Mouse (Mus musculus) CH12.LX (cell line): Measurements from ENCODE around the gene Il13ra1. TPM values are rescaled to one million over a fixed set of nuclear protein-coding genes. Genes with fewer than 3 reads are reported as not detected.

ENCODE experiments used
- DNase-seq: peaks from one replicate; pipeline ENCODE4 v3.0.0-alpha.2; 2013; ENCODE audit errors: extremely low read depth
- H3K27ac ChIP-seq: 2 replicates; pipeline ENCODE4 v1.5.1; 2012; ENCODE audit warnings: low read depth, mild to moderate bottlenecking, control low read depth, moderate library complexity; ENCODE audit not compliant: insufficient read depth
- H3K27me3 ChIP-seq: replicated peaks from 2 replicates; pipeline ENCODE3; 2012; ENCODE audit warnings: inconsistent platforms
- H3K36me3 ChIP-seq, 2 experiments: replicated peaks in 1 of 2; 2 replicates each; pipeline versions ENCODE3 to v1.6.1; 2012; ENCODE audit warnings: inconsistent platforms in 1 of 2, low read length in 1 of 2, mild to moderate bottlenecking in 1 of 2, mixed read lengths in 1 of 2, moderate library complexity in 1 of 2; ENCODE audit not compliant: control insufficient read depth in 1 of 2, insufficient read depth in 1 of 2
- H3K4me1 ChIP-seq, 2 experiments: 2 replicates each; pipeline ENCODE4 v1.6.1; 2012; ENCODE audit warnings: inconsistent platforms in 1 of 2, moderate library complexity in 1 of 2; ENCODE audit not compliant: insufficient read depth in 2 of 2, control insufficient read depth in 1 of 2
- H3K4me2 ChIP-seq: 2 replicates; pipeline ENCODE4 v1.6.1; 2012; ENCODE audit warnings: low read depth, mild to moderate bottlenecking, control low read depth; ENCODE audit not compliant: poor library complexity, insufficient read depth, severe bottlenecking
- H3K4me3 ChIP-seq, 3 experiments: fragments of 150-350 bp in 1 of 3; sonication (generic) in 1 of 3; replicated peaks in 1 of 3; 2 replicates each; pipeline versions ENCODE3 to v1.5.1; 2011 to 2012; ENCODE audit warnings: low read depth in 2 of 3, low read length in 2 of 3, mild to moderate bottlenecking in 2 of 3, moderate library complexity in 2 of 3, control low read depth in 1 of 3, improper control_type of control experiment in 1 of 3, inconsistent platforms in 1 of 3, mixed read lengths in 1 of 3; ENCODE audit not compliant: poor library complexity in 1 of 3
- H3K79me2 ChIP-seq: replicated peaks from 2 replicates; pipeline ENCODE4 v1.6.1; 2012; ENCODE audit warnings: mild to moderate bottlenecking, moderate library complexity; ENCODE audit not compliant: control insufficient read depth, poor library complexity, insufficient read depth, severe bottlenecking; ENCODE audit errors: extremely low read depth
- H3K9ac ChIP-seq: 2 replicates; pipeline ENCODE4 v1.6.1; 2012; ENCODE audit warnings: low read depth, mild to moderate bottlenecking, control low read depth, moderate library complexity; ENCODE audit not compliant: insufficient read depth
- H3K9me3 ChIP-seq: replicated peaks from 2 replicates; pipeline ENCODE3; 2012; ENCODE audit warnings: low read length, inconsistent platforms, mixed read lengths
- BHLHE40 ChIP-seq: IDR thresholded peaks from 2 replicates; pipeline ENCODE4 v1.6.1; 2011; ENCODE audit warnings: mild to moderate bottlenecking, low read depth, low read length, improper control_type of control experiment
- CHD1 ChIP-seq: IDR thresholded peaks from 2 replicates; pipeline ENCODE4 v1.6.1; 2012; ENCODE audit warnings: low read depth, low read length, improper control_type of control experiment, inconsistent platforms
- CHD2 ChIP-seq: IDR thresholded peaks from 2 replicates; pipeline ENCODE4 v1.6.1; 2011; ENCODE audit warnings: low read length, improper control_type of control experiment
- CTCF ChIP-seq, 2 experiments: IDR thresholded peaks in 1 of 2; conservative IDR thresholded peaks in 1 of 2; 2 replicates each; pipeline ENCODE4 v1.5.1; 2011 to 2012; ENCODE audit warnings: low read depth in 2 of 2, low read length in 2 of 2, improper control_type of control experiment in 1 of 2, inconsistent platforms in 1 of 2, mild to moderate bottlenecking in 1 of 2, moderate library complexity in 1 of 2
- E2F4 ChIP-seq: IDR thresholded peaks from 2 replicates; pipeline ENCODE4 v1.6.1; 2011; ENCODE audit warnings: low read depth, low read length, improper control_type of control experiment; ENCODE audit not compliant: insufficient replicate concordance
- GABPA ChIP-seq: IDR thresholded peaks from 2 replicates; pipeline ENCODE4 v1.6.1; 2012; ENCODE audit warnings: low read depth, low read length, improper control_type of control experiment, inconsistent platforms; ENCODE audit not compliant: insufficient replicate concordance
- HCFC1 ChIP-seq: IDR thresholded peaks from 2 replicates; pipeline ENCODE4 v1.6.1; 2012; ENCODE audit warnings: low read depth, mild to moderate bottlenecking, inconsistent platforms, low read length, improper control_type of control experiment
- IRF4 ChIP-seq: IDR thresholded peaks from 2 replicates; pipeline ENCODE4 v1.6.1; 2014; ENCODE audit warnings: low read depth, mild to moderate bottlenecking, inconsistent platforms, low read length, improper control_type of control experiment
- JUN ChIP-seq: IDR thresholded peaks from 2 replicates; pipeline ENCODE4 v1.6.1; 2011; ENCODE audit warnings: low read depth, mild to moderate bottlenecking, low read length, improper control_type of control experiment, moderate library complexity; ENCODE audit not compliant: insufficient read depth
- MAX ChIP-seq: IDR thresholded peaks from 2 replicates; pipeline ENCODE4 v1.6.1; 2011; ENCODE audit warnings: low read length, improper control_type of control experiment
- MAZ ChIP-seq: IDR thresholded peaks from 2 replicates; pipeline ENCODE4 v1.6.1; 2012; ENCODE audit warnings: low read depth, mild to moderate bottlenecking, inconsistent platforms, low read length, improper control_type of control experiment, moderate library complexity
- MXI1 ChIP-seq: IDR thresholded peaks from 2 replicates; pipeline ENCODE4 v1.6.1; 2011; ENCODE audit warnings: mild to moderate bottlenecking, low read depth, low read length, improper control_type of control experiment
- MYC ChIP-seq: IDR thresholded peaks from 2 replicates; pipeline ENCODE4 v1.6.1; 2011; ENCODE audit warnings: low read depth, mild to moderate bottlenecking, improper control_type of control experiment, low read length
- NELFE ChIP-seq: IDR thresholded peaks from 2 replicates; pipeline ENCODE4 v1.6.1; 2011; ENCODE audit warnings: low read depth, low read length, improper control_type of control experiment
- NRF1 ChIP-seq: IDR thresholded peaks from 2 replicates; pipeline ENCODE4 v1.6.1; 2014; ENCODE audit warnings: low read depth, mild to moderate bottlenecking, inconsistent platforms, low read length, improper control_type of control experiment, moderate library complexity
- PAX5 ChIP-seq: IDR thresholded peaks from 2 replicates; pipeline ENCODE4 v1.6.1; 2012; ENCODE audit warnings: low read length, inconsistent platforms, mixed read lengths
- POLR2A ChIP-seq: IDR thresholded peaks from 2 replicates; pipeline ENCODE4 v1.6.1; 2011; ENCODE audit warnings: low read depth, mild to moderate bottlenecking, improper control_type of control experiment, low read length
- POLR2AphosphoS2 ChIP-seq: IDR thresholded peaks from 2 replicates; pipeline ENCODE4 v1.6.1; 2011; ENCODE audit warnings: low read depth, low read length, improper control_type of control experiment
- RAD21 ChIP-seq: IDR thresholded peaks from 2 replicates; pipeline ENCODE4 v1.6.1; 2011; ENCODE audit warnings: low read depth, mild to moderate bottlenecking, low read length, improper control_type of control experiment, moderate library complexity
- SIN3A ChIP-seq: IDR thresholded peaks from 2 replicates; pipeline ENCODE4 v1.6.1; 2012; ENCODE audit warnings: low read length, improper control_type of control experiment, inconsistent platforms
- SMC3 ChIP-seq: IDR thresholded peaks from 2 replicates; pipeline ENCODE4 v1.6.1; 2011; ENCODE audit warnings: low read depth, low read length, improper control_type of control experiment
- UBTF ChIP-seq: IDR thresholded peaks from 2 replicates; pipeline ENCODE4 v1.6.1; 2012; ENCODE audit warnings: low read depth, mild to moderate bottlenecking, inconsistent platforms, low read length, improper control_type of control experiment, moderate library complexity
- USF2 ChIP-seq: conservative IDR thresholded peaks from 2 replicates; pipeline ENCODE4 v1.6.1; 2011; ENCODE audit warnings: low read depth, low read length, improper control_type of control experiment
- ZC3H11A ChIP-seq: IDR thresholded peaks from 2 replicates; pipeline ENCODE4 v1.6.1; 2012; ENCODE audit warnings: low read depth, mild to moderate bottlenecking, inconsistent platforms, low read length, improper control_type of control experiment
- ZKSCAN1 ChIP-seq: IDR thresholded peaks from 2 replicates; pipeline ENCODE4 v1.6.1; 2012; ENCODE audit warnings: low read depth, inconsistent platforms, low read length, improper control_type of control experiment, borderline replicate concordance
- ZMIZ1 ChIP-seq: IDR thresholded peaks from 2 replicates; pipeline ENCODE4 v1.6.1; 2012; ENCODE audit warnings: low read depth, mild to moderate bottlenecking, inconsistent platforms, low read length, improper control_type of control experiment
- ZNF384 ChIP-seq: IDR thresholded peaks from 2 replicates; pipeline ENCODE4 v1.6.1; 2012; ENCODE audit warnings: low read depth, low read length, improper control_type of control experiment, inconsistent platforms
- dilution Hi-C: fragments of 300-500 bp; cut with MboI; formaldehyde crosslinking; loops from 2 replicates; pipeline ENCODE4 v1.14.3; 2020; ENCODE audit warnings: low sequenced_read_pairs; ENCODE audit not compliant: extremely low pct_unique_long_range_greater_than_20kb, extremely low pct_ligation_motif_present
- in situ Hi-C: fragments of 300-500 bp; cut with MboI; formaldehyde crosslinking; loops from 3 replicates; pipeline ENCODE4 v1.14.3; 2019; ENCODE audit warnings: low sequenced_read_pairs, low pct_ligation_motif_present, low pct_unique_long_range_greater_than_20kb, mixed read lengths
- polyA plus RNA-seq: library from polyadenylated mRNA; unstranded; fragments of >175 nt; gene quantifications from 2 replicates; pipeline ENCODE4 v1.2.1, GENCODE M21; 2012; ENCODE audit warnings: low read depth; ENCODE audit not compliant: insufficient read length
- total RNA-seq, 2 experiments: library from RNA; depleted of rRNA; stranded (reverse); fragments of 300-350 nt in 1 of 2; fragments of >200 nt in 1 of 2; gene quantifications; 2 replicates each; pipeline ENCODE4 v1.2.3; 2012 to 2014

The Il13ra1 gene
- total and polyA plus RNA-seq, 3 experiments = 0.21 to 1.6 (median 0.59) TPM

DNA sequence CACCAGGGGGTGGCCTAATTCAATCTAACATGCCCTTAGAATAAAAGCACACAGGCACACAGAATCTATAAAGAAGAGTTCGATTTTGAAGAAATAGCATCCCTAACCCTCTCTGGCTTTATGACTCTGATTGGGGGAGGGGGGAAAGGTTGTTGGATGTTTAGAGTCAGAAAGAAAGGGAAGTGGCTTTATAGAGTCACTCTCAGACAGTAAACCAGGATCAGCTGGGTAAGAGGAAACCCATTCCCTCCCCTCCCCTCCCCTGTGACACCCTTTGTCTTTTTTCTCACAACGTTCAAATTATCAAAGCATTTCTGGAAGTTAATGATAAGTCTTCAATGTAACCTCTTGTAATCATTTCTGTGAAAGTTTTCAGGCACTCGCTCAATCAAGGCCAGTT, 3.3 kb upstream of the Il13ra1 start:
- H3K4me2 ChIP-seq = no peak overlapping the region
- dilution Hi-C loops = no loop called here
- H3K4me3 ChIP-seq = no peak overlapping the region
- no peaks in the 10 kb centered on the region for H3K79me2 ChIP-seq
- peaks cover 2% of the 10 kb centered on the region for H3K9me3 ChIP-seq
- in situ Hi-C loops = no loop called here
- peaks cover 0 to 11% of the 10 kb centered on the region in 2 experiments for H3K36me3 ChIP-seq
- TF ChIP-seq POLR2AphosphoS2 = no peak
- TF ChIP-seq CHD2 = no peak
- no peak for TF ChIP-seq ZC3H11A
- no peak for TF ChIP-seq CHD1
- TF ChIP-seq ZMIZ1 = no peak
- TF ChIP-seq IRF4 = no peak
- no peak for TF ChIP-seq PAX5
- no peak for TF ChIP-seq ZKSCAN1
- no peak for TF ChIP-seq ZNF384
- no peak for TF ChIP-seq SIN3A
- TF ChIP-seq RAD21 = no peak
- no peak for TF ChIP-seq NRF1
- no peak for TF ChIP-seq POLR2A
- no peak for TF ChIP-seq MAZ
- no peak for TF ChIP-seq UBTF
- no peak for TF ChIP-seq GABPA
- no peak for TF ChIP-seq USF2
- TF ChIP-seq HCFC1 = no peak
- no peak for TF ChIP-seq JUN
- no peak for TF ChIP-seq NELFE
- no peak for DNase-seq
- H3K27ac ChIP-seq = no peak overlapping the region
- peaks cover 3 to 29% of the 10 kb centered on the region in 2 experiments; a peak in 2 of 4 replicates for H3K4me1 ChIP-seq
- H3K9ac ChIP-seq = no peak overlapping the region
- H3K27me3 ChIP-seq = no peaks in the 10 kb centered on the region

DNA sequence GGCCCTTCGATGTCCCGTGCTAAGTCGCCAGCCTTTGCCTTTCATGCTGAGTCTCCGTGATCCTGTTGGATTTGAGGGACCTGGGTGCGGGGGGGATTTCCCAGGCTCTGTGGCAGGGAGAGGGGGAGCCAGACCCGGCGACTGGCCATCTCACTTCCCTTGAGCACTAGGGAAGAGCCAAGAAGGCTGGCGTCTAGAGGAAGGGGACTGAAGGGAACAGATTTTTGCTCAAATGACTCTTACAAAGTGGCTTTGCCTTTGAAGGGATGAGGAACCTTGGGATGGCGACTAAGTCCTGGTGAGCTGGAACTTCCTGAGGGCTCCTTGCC, 476 bp downstream of the Il13ra1 start:
- H3K4me3 ChIP-seq = peak overlapping the region in 1 of 3 experiments; percentile 59

More for the DNA sequence above, 476 bp downstream of the Il13ra1 start:
- peaks cover 0 to 11% of the 10 kb centered on the region in 2 experiments for H3K36me3 ChIP-seq
- H3K9me3 ChIP-seq = peaks cover 2% of the 10 kb centered on the region
- no peaks in the 10 kb centered on the region for H3K27me3 ChIP-seq
- no peak overlapping the region for H3K27ac ChIP-seq
- dilution Hi-C loops (no loop called here), in situ Hi-C loops (no loop called here)
- no peak for DNase-seq
- TF ChIP-seq UBTF (no peak), ZC3H11A (no peak), PAX5 (no peak), MYC (no peak), SMC3 (no peak), SIN3A (no peak), BHLHE40 (no peak), NELFE (no peak), ZKSCAN1 (no peak), ZNF384 (no peak), NRF1 (no peak), IRF4 (no peak), HCFC1 (no peak), CTCF (conservative IDR thresholded peaks at IDR 0.05 in 1 of 2, IDR thresholded peaks at IDR 0.05 in 1 of 2; ENCODE audit: low read depth in 2 of 2, low read length in 2 of 2) (no peak), JUN (no peak), E2F4 (no peak), CHD1 (no peak), MXI1 (no peak), MAX (no peak), MAZ (no peak)
- no peak overlapping the region for H3K9ac ChIP-seq
- no peaks in the 10 kb centered on the region for H3K79me2 ChIP-seq
- H3K4me2 ChIP-seq = peak overlapping the region; percentile 65
- peaks cover 3 to 16% of the 10 kb centered on the region in 2 experiments; a peak in 2 of 4 replicates for H3K4me1 ChIP-seq
